Mouse (Mus musculus) megakaryocyte-erythroid progenitor cell, adult 5 weeks (primary cell): ENCODE results near the gene Kcna4. TPM values are rescaled to one million over a fixed set of nuclear protein-coding genes. Genes with fewer than 3 reads are reported as not detected.

Experiments used
- polyA plus RNA-seq: library from polyadenylated mRNA; stranded (reverse); fragments of >175 nt; gene quantifications from 2 replicates; pipeline ENCODE4 v1.2.3, GENCODE M21; 2012

The Kcna4 gene
- not detected in 2 replicates for polyA plus RNA-seq

GRCm38 (mm10) chr2:107289990-107290696 lies at the start of gene Kcna4:
Kcna4 (plus strand) TSS chr2:107290639.

Other genes starting within 250 kb of the Kcna4 start
- not detected in 2 replicates for gene Fshb, start 231.0 kb upstream of the Kcna4 start, polyA plus RNA-seq